In genomic region chr2:26662509-26662882, GRCm38 (mm10) we compare ENCODE assay signal across 23 mouse cellular contexts. TPM values are rescaled to one million over a fixed set of nuclear protein-coding genes. Genes with fewer than 3 reads are reported as not detected.
DNase-seq lines count a peak whose midpoint lies in the region; ATAC-seq lines count a peak whose summit lies in the region.
"Had no signal": no experiment of that assay in that cellular context is flagged by ENCODE, and none has a peak within 500 bp of the region (broad histone marks: within the 10 kb centered on the region; RNA-seq: fewer than 3 reads in every experiment).

No protein-coding gene starts in this region.

- no peaks in the 10 kb centered on the region for H3K36me3 ChIP-seq in heart, embryonic 10.5 days
- H3K36me3 ChIP-seq in midbrain, embryonic 15.5 days (replicated peaks): no peaks in the 10 kb centered on the region
- no peaks in the 10 kb centered on the region for H3K36me3 ChIP-seq in midbrain, embryonic 13.5 days
- H3K36me3 ChIP-seq: embryonic facial prominence, embryonic 15.5 days; forebrain, embryonic 10.5 days; heart, embryonic 15.5 days; hindbrain, embryonic 10.5 days had no signal

- peaks cover 21% of the 10 kb centered on the region for H3K4me1 ChIP-seq in heart, embryonic 10.5 days
- H3K4me1 ChIP-seq in midbrain, embryonic 15.5 days: peaks cover 8% of the 10 kb centered on the region; the same call in 1 of the 2 replicates
- H3K4me1 ChIP-seq in midbrain, embryonic 13.5 days (replicated peaks): 0 out of 2 replicates have a peak, but pooled peaks cover 7% of the 10 kb centered on the region

- WGBS in heart, embryonic 10.5 days: 77% methylated on average over 13 of the region's 13 CpGs
- WGBS in midbrain, embryonic 15.5 days: 79% methylated on average over 13 of the region's 13 CpGs
- WGBS in midbrain, embryonic 13.5 days: 87% methylated on average over 13 of the region's 13 CpGs

- DNase-seq in heart, embryonic 10.5 days (ENCODE audit: low spot score): peak; percentile 75
- DNase-seq in heart, postnatal 14 days: no peak
- DNase-seq in naive thymus-derived CD4-positive, alpha-beta T cell, adult 2 months (ENCODE audit: low read depth): peak; percentile 30
- no peak for DNase-seq in left cerebral cortex, postnatal 25 days (ENCODE audit: low spot score in 2 of 2)
- DNase-seq: adrenal gland, adult 2 months; adrenal gland, postnatal 25 days; cerebellum, adult 18-20 months; cerebellum, adult 9-11 months; cerebellum, postnatal 36 days; gastrocnemius, adult 2 months; gastrocnemius, postnatal 25 days had no signal

- intact Hi-C loops in heart, postnatal 14 days (cut with DNase I): no loop called here
- intact Hi-C loops in left cerebral cortex, postnatal 25 days (cut with DNase I): no loop called here

- H3K27me3 ChIP-seq in heart, embryonic 10.5 days (ENCODE audit: insufficient read depth, poor library complexity, severe bottlenecking): peaks cover 8% of the 10 kb centered on the region; the same call in 1 of the 2 replicates
- H3K27me3 ChIP-seq in midbrain, embryonic 15.5 days (replicated peaks): no peaks in the 10 kb centered on the region
- peaks cover 2% of the 10 kb centered on the region; the same call in 1 of the 2 replicates for H3K27me3 ChIP-seq in midbrain, embryonic 13.5 days
- H3K27me3 ChIP-seq: embryonic facial prominence, embryonic 15.5 days; heart, embryonic 15.5 days had no signal

- H3K27ac ChIP-seq in heart, embryonic 10.5 days: no peak overlapping the region
- H3K27ac ChIP-seq in midbrain, embryonic 15.5 days: no peak overlapping the region
- no peak overlapping the region for H3K27ac ChIP-seq in midbrain, embryonic 13.5 days
- H3K27ac ChIP-seq: embryonic facial prominence, embryonic 15.5 days; forebrain, embryonic 10.5 days; gastrocnemius, adult 2 months; heart, embryonic 15.5 days; hindbrain, embryonic 10.5 days had no signal

- H3K4me2 ChIP-seq in midbrain, embryonic 15.5 days: 0 out of 2 replicates have a peak overlapping the region, but pooled peaks have one; percentile 76
- no peak overlapping the region for H3K4me2 ChIP-seq in midbrain, embryonic 13.5 days (replicated peaks)

- no peak overlapping the region for H3K9ac ChIP-seq in midbrain, embryonic 15.5 days
- H3K9ac ChIP-seq in midbrain, embryonic 13.5 days (replicated peaks): no peak overlapping the region
- H3K9ac ChIP-seq: embryonic facial prominence, embryonic 15.5 days; heart, embryonic 15.5 days had no signal

- no peak overlapping the region for H3K4me3 ChIP-seq in heart, embryonic 10.5 days
- H3K4me3 ChIP-seq in midbrain, embryonic 15.5 days: no peak overlapping the region
- no peak overlapping the region for H3K4me3 ChIP-seq in midbrain, embryonic 13.5 days (replicated peaks)
- H3K4me3 ChIP-seq: embryonic facial prominence, embryonic 15.5 days; erythroblast, embryonic 14.5 days; gastrocnemius, adult 2 months had no signal

- no peak for ATAC-seq in midbrain, embryonic 15.5 days (replicated peaks)
- no peak for ATAC-seq in midbrain, embryonic 13.5 days
- ATAC-seq: forebrain, embryonic 14.5 days had no signal

- H3K9me3 ChIP-seq in heart, embryonic 10.5 days: no peaks in the 10 kb centered on the region
- H3K9me3 ChIP-seq in midbrain, embryonic 15.5 days: no peaks in the 10 kb centered on the region
- no peaks in the 10 kb centered on the region for H3K9me3 ChIP-seq in midbrain, embryonic 13.5 days
- H3K9me3 ChIP-seq: embryonic facial prominence, embryonic 15.5 days; forebrain, embryonic 10.5 days; heart, embryonic 15.5 days; hindbrain, embryonic 10.5 days had no signal

RNA-seq across cellular contexts. Expression of gene Lcn4, which starts 8.6 kb away (rescaled TPM):
- not detected in 2 replicates for polyA plus RNA-seq in heart, embryonic 10.5 days (2016; fragmentation: Nextera tagmentation; extraction: Ambion mirVana)
- not detected for total RNA-seq in heart, postnatal 14 days (2021)
- polyA plus RNA-seq in midbrain, embryonic 15.5 days (2015; fragmentation: Nextera tagmentation; extraction: Ambion mirVana): not detected in 2 replicates
- not detected in 2 replicates for polyA plus RNA-seq in midbrain, embryonic 13.5 days (2015; fragmentation: Nextera tagmentation; extraction: Ambion mirVana)
- not detected for total RNA-seq in left cerebral cortex, postnatal 25 days (2021)
- total RNA-seq: adrenal gland, adult 2 months; adrenal gland, postnatal 25 days; CH12.LX; ES-E14; gastrocnemius, adult 2 months; gastrocnemius, postnatal 25 days; granulocyte monocyte progenitor cell, adult 5-6 weeks; heart, postnatal 25 days had no signal
- polyA plus RNA-seq: adrenal gland, adult 2 months; embryonic facial prominence, embryonic 15.5 days; erythroblast, embryonic 14.5 days; forebrain, embryonic 10.5 days; forebrain, embryonic 14.5 days; heart, embryonic 15.5 days; hindbrain, embryonic 10.5 days had no signal

RNA-seq across cellular contexts. Expression of gene Fam69b, which starts 34.2 kb away (rescaled TPM):
- polyA plus RNA-seq in heart, embryonic 10.5 days (2016; fragmentation: Nextera tagmentation; extraction: Ambion mirVana): 15.7 and 18.2 TPM in 2 replicates
- 10 to 100 TPM; 15.4 to 17.0 TPM for total RNA-seq in heart, postnatal 14 days (2021)
- 164 and 168 TPM in 2 replicates for polyA plus RNA-seq in midbrain, embryonic 15.5 days (2015; fragmentation: Nextera tagmentation; extraction: Ambion mirVana)
- 112 and 118 TPM in 2 replicates for polyA plus RNA-seq in midbrain, embryonic 13.5 days (2015; fragmentation: Nextera tagmentation; extraction: Ambion mirVana)
- total RNA-seq in left cerebral cortex, postnatal 25 days (2021): 10 to 100 TPM; 78.4 to 84.8 TPM
- polyA plus RNA-seq: erythroblast, embryonic 14.5 days had no signal

RNA-seq across cellular contexts. Expression of gene Agpat2, which starts 58.3 kb away (rescaled TPM):
- 20.4 and 28.9 TPM in 2 replicates for polyA plus RNA-seq in heart, embryonic 10.5 days (2016; fragmentation: Nextera tagmentation; extraction: Ambion mirVana)
- total RNA-seq in heart, postnatal 14 days (2021): 10 to 100 TPM; 47.8 to 51.8 TPM
- polyA plus RNA-seq in midbrain, embryonic 15.5 days (2015; fragmentation: Nextera tagmentation; extraction: Ambion mirVana): 4.6 and 6.7 TPM in 2 replicates
- polyA plus RNA-seq in midbrain, embryonic 13.5 days (2015; fragmentation: Nextera tagmentation; extraction: Ambion mirVana): 4.0 and 5.3 TPM in 2 replicates
- total RNA-seq in left cerebral cortex, postnatal 25 days (2021): 1 to 10 TPM in 1 of 2 experiments, under 1 TPM in 1; 0.85 to 1.2 TPM

Comparison
In these comparisons a context has a peak if more than half of its experiments do, and no peak if none do; other contexts are left out.
1. DNase-seq: peak in heart, embryonic 10.5 days (single experiment) and naive thymus-derived CD4-positive, alpha-beta T cell, adult 2 months (single experiment); none in heart, postnatal 14 days (0 of 2) and left cerebral cortex, postnatal 25 days (0 of 2).